Mouse (Mus musculus) thymus, postnatal 36 days (tissue): Measurements from ENCODE around the gene Ccdc141.

ENCODE experiments used
- DNase-seq, 2 experiments: peaks; one replicate each; pipeline ENCODE4 v3.0.0; 2022; ENCODE audit warnings: mixed read lengths in 2 of 2

The Ccdc141 gene

GRCm38 (mm10) chr2:77118102-77118501 is 52.3 kb downstream of the Ccdc141 start:
- DNase-seq: no peak

DNA sequence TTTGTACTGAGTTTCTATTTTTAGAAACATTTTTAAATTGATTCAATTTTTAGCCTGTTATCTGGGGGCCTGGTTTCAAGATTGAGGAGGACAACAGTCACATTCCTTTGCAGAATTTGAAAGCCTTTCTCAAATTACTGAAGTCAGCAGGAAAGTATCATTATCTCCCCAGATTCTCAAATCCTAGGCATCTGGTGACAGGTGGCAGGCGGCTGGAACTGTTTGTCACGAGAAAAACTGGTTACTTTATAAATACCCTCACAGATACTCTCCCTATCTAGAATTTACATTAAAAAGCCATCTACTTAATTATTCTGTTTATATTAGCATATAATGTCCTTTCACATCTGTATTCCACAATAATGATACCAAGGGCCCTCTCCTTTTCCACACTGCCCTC is 56.1 kb downstream of the Ccdc141 start:
- no peak for DNase-seq

DNA sequence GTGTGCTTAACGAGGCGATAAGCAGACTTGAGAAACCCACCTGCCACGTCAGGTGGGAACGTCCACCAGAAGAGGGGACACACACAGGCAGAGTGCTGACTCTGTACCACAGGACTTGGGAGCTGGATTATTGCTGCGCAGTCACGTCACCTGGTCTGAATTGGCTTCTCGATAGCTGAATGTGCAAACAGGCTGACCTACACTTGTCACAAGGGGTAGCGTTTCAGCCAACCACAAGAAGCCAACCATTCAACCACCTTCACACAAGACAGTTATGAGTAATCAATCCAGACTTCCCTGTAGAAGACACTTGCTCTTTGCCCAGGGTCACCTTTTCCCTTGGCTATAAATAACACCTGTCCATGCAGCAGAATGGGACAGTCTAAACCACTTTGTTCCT is 56.6 kb downstream of the Ccdc141 start:
- no peak for DNase-seq

DNA sequence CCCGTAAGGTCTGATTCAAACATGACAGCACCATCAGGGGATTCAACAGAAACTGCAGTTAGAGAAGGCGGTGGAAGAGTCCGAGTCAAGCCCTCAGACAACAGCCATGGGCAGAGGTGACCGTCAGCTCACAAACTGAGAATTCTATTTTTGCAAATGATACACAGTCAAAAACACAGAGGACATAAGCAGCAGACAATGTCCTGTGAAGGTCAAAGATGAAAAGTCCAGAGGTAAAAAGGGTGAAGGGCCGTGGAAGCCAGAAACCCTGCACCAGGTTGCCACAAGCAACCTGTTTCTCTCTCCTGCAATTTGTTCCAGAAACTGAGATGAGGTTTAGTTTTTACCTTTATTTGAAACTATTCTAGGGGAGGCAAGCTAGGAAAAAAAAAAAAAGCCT is 57.4 kb downstream of the Ccdc141 start:
- no peak for DNase-seq

DNA sequence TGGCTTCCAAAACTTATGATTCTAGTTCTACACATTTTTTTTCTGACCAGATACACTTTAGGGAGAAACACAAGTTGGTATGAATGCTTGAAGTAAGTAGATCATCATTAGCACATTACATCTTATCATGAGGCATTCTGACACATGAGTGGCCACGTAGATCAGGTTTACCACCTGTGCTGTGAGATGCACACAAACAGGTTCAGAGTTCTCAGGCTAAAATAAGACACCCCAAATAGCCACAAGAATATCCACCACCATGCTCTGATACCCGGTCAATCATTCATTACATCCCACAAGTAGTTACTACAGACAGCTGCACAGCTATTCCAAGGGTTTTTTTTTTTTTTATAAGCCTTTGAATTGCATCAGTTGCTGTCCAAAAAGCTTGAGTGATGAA is 59.3 kb downstream of the Ccdc141 start:
- DNase-seq: no peak

DNA sequence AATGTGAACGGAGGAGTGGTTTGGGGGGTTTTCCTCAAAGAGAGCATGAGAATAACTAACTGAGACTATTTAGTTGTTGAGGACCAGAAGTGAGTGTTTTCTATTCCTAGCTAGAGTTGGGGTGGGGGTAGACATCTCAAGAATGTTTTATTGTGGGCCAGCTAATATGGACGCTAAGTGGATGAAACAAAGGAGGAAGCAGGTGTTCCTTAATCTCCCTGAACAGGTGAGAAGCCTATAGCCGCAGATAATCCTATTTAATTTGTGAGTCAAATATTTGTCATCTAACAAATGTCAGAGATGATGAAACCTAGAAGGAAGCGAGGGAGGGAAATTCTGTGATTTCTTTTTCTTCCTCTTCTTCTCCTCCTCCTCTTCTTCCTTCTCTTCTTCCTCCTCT is 60.1 kb downstream of the Ccdc141 start:
- no peak for DNase-seq

DNA sequence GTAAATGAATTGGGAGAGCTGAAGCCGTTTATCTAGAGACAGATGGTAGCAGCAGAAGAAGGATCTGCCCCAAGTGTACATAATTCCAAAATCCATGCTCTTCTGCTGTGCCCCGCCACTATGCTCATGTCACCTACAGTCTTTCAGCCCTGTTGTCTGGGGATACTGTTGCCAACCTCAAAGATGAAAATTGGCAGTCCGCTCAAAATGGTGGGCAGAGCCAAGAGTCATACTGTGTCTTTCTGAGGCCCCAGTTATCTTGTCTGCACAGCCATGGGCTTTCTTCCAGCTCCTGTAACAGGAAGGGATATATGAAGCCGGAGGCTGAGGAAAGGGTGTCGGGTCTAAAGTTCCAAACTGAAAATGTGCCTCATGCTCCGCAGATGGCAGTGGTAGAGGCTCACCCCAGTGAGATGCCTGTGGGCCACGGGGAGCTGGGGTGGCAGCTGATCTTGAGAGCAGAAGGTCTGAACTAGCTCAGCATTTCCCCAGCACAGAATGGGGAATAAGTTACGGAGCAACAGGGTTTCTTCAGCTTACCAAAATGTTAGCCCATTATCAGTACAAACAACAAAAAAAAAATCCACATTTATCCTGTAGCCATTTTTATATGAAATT is 60.8 kb downstream of the Ccdc141 start:
- DNase-seq: no peak

- no peak for DNase-seq
Observed at GRCm38 (mm10) chr2:77108562-77108961, 61.9 kb downstream of the Ccdc141 start.

GRCm38 (mm10) chr2:77106150-77106549 is 64.3 kb downstream of the Ccdc141 start:
- no peak for DNase-seq

GRCm38 (mm10) chr2:77105006-77105715 is 65.3 kb downstream of the Ccdc141 start:
- DNase-seq: no peak

GRCm38 (mm10) chr2:77102516-77102915 is 67.9 kb downstream of the Ccdc141 start:
- no peak for DNase-seq

DNA sequence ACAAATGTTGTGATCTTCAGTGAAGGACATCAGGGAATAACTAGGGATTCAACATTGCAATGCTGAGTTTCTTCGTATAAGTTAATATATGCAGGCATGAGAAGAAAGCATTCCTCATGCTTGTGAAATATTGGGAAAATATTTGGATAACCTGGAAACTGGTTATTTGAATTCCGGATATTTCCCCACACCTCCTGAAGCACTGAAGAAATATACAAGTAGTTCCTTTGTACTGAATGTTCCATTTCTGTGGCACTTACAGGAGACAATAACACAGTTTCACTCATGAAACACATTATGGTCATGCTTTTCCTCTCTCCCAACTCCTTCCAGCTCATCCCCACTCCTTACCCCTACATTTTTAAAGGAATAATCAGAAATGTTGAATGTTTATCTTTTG is 70.6 kb downstream of the Ccdc141 start:
- DNase-seq: no peak

DNA sequence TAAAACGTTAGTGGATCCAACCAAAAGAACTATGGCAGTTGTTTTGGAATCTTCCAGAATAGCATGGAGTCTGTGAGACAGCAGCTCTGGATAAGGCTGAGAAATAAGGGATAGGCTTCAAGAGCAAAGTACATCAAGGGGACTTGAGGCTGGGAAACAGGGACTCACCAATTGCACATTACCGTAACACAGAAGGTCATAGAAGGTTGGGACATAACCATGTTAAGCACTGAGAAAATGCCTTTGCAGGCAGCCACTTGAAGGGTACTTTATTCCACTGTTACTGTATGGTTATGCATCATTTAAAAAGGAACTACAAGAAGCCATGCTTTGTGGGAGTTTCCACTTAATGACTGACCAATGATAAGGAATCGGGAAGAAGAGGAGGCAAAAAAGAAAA is 71.7 kb downstream of the Ccdc141 start:
- no peak for DNase-seq

GRCm38 (mm10) chr2:77091749-77092148 is 78.7 kb downstream of the Ccdc141 start:
- no peak for DNase-seq

- DNase-seq: no peak
Observed at GRCm38 (mm10) chr2:77085313-77085712, 85.1 kb downstream of the Ccdc141 start.

GRCm38 (mm10) chr2:77084629-77085028 is 85.8 kb downstream of the Ccdc141 start:
- no peak for DNase-seq

DNA sequence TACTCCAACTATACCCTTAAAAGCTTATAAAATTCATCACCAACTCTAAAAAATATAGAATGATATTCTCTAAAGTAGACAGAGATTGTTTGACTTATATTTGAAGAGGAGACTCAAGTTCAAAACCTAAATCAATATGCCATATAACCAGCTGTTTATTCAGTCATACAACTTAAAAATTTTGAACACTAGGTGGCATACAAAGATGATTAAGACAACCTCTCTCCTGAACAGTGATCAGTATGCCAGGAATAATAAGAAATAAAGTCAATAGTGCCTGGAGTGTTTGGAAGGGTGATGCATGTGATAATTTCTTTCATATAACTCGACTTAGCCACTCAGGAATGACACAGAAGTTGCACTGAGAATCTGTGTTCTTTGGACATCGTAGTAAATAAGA is 89.3 kb downstream of the Ccdc141 start:
- no peak for DNase-seq

DNA sequence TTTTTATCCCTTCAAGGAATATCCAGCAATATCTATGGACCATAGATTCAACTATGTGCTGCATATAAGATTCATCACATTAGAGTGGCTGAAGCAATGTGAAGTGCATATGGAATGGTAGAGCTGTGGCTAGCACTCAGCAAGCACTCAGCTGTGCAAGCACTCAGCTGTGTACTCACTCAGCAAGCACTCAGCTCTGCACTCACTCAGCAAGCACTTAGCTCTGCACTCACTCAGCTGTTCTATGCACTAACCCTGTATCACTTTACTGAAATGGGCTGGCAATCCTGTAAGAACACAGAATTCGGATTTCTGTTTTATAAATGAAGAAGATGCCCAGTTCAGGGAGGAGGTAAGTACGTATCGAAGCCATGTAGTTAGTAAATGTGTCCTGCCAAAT is 89.8 kb downstream of the Ccdc141 start:
- DNase-seq: no peak

- DNase-seq: no peak
Observed at GRCm38 (mm10) chr2:77078746-77079145, 91.7 kb downstream of the Ccdc141 start.

- no peak for DNase-seq
Observed at GRCm38 (mm10) chr2:77074373-77074772, 96.1 kb downstream of the Ccdc141 start.

DNA sequence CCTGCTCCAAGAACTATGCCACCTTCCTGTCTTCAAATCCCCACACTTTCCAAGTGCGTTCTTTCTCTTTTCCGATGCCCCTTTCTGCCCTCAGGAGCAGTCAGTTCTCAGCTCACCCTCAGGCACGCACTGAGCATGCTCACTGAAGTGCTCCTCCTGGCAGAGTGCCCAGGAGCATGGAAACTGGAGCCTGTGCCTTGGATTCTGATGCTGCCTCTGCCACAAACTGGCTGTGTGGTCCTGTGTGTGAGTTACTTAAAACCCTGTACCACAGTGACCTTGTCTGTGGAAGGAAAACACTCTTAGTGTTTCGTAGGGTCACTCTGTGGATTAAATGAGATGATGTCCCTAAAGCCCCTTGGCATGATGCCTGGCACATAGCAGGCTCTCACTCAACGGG is 96.5 kb downstream of the Ccdc141 start:
- no peak for DNase-seq

- no peak for DNase-seq
Observed at GRCm38 (mm10) chr2:77065294-77065693, 105.1 kb downstream of the Ccdc141 start.

- no peak for DNase-seq
Observed at GRCm38 (mm10) chr2:77061871-77062270, 108.6 kb downstream of the Ccdc141 start.

- DNase-seq: no peak
Observed at GRCm38 (mm10) chr2:77059596-77059995, 110.8 kb downstream of the Ccdc141 start.

- no peak for DNase-seq
Observed at GRCm38 (mm10) chr2:77056367-77056766, 114.1 kb downstream of the Ccdc141 start.
